Mouse (Mus musculus) C2C12 (cell line): ENCODE measurements around the gene Fam117a.

Experiments used
- CTCF ChIP-seq: IDR thresholded peaks from one replicate; pipeline ENCODE4 v1.5.1; 2011; ENCODE audit not compliant: control insufficient read depth, insufficient read depth, insufficient read length
- MAX ChIP-seq: IDR thresholded peaks from one replicate; pipeline ENCODE4 v1.6.1; 2011; ENCODE audit warnings: mild to moderate bottlenecking, control low read depth
- MYOG ChIP-seq: IDR thresholded peaks from one replicate; pipeline ENCODE4 v1.6.1; 2011; ENCODE audit not compliant: control insufficient read depth, insufficient read length; ENCODE audit errors: extremely low read depth
- USF1 ChIP-seq: IDR thresholded peaks from one replicate; pipeline ENCODE4 v1.6.1; 2011; ENCODE audit warnings: low read depth, mild to moderate bottlenecking, control low read depth, moderate library complexity

- TF ChIP-seq CTCF = no peak
- TF ChIP-seq USF1 = no peak
- TF ChIP-seq MYOG = no peak
- no peak for TF ChIP-seq MAX
Measured at GRCm38 (mm10) chr11:95315215-95315955, 21.4 kb upstream of the Fam117a start.
